Mouse (Mus musculus): Measurements from ENCODE around the gene Apoc3. TPM values are rescaled to one million over a fixed set of nuclear protein-coding genes. Genes with fewer than 3 reads are reported as not detected.

Gene Apoc3
- total and polyA plus RNA-seq, 3 experiments: not detected

GRCm38 (mm10) chr9:46215338-46216322 lies 19.8 kb downstream of the Apoc3 start:
- Histone ChIP-seq H3K27me3 (replicated peaks) (no peaks in the 10 kb centered on the region), H3K79me2 (replicated peaks; ENCODE audit: control insufficient read depth, extremely low read depth, insufficient read depth, poor library complexity, severe bottlenecking) (no peaks in the 10 kb centered on the region), H3K4me1 (ENCODE audit: control insufficient read depth in 1 of 2, insufficient read depth in 2 of 2) (no peaks in the 10 kb centered on the region), H3K27ac (ENCODE audit: insufficient read depth, low read depth) (no peak overlapping the region), H3K4me2 (ENCODE audit: insufficient read depth, low read depth, poor library complexity, severe bottlenecking) (no peak overlapping the region), H3K4me3 (replicated peaks in 1 of 3; ENCODE audit: low read depth in 2 of 3, low read length in 2 of 3, poor library complexity in 1 of 3) (no peak overlapping the region), H3K9me3 (replicated peaks; ENCODE audit: low read length) (no peaks in the 10 kb centered on the region), H3K9ac (ENCODE audit: insufficient read depth, low read depth) (no peak overlapping the region), H3K36me3 (replicated peaks in 1 of 2; ENCODE audit: control insufficient read depth in 1 of 2, insufficient read depth in 1 of 2, low read length in 1 of 2) (peaks cover 69 to 95% of the 10 kb centered on the region in 2 experiments)
- dilution Hi-C loops (cut with MboI; ENCODE audit: extremely low pct_ligation_motif_present, extremely low pct_unique_long_range_greater_than_20kb, low sequenced_read_pairs): no loop called here
- in situ Hi-C loops (cut with MboI; ENCODE audit: low pct_ligation_motif_present, low pct_unique_long_range_greater_than_20kb, low sequenced_read_pairs): no loop called here
- no peak for TF ChIP-seq IRF4 (IDR thresholded peaks at IDR 0.05; ENCODE audit: low read depth, low read length)
- no peak for TF ChIP-seq TBP (conservative IDR thresholded peaks at IDR 0.05; ENCODE audit: low read depth, low read length)
- no peak for TF ChIP-seq NELFE (IDR thresholded peaks at IDR 0.05; ENCODE audit: low read depth, low read length)
- TF ChIP-seq ZKSCAN1 (IDR thresholded peaks at IDR 0.05; ENCODE audit: borderline replicate concordance, low read depth, low read length): no peak
- TF ChIP-seq GABPA (IDR thresholded peaks at IDR 0.05; ENCODE audit: insufficient replicate concordance, low read depth, low read length): no peak
- TF ChIP-seq ZC3H11A (IDR thresholded peaks at IDR 0.05; ENCODE audit: low read depth, low read length): no peak
- TF ChIP-seq MEF2A (IDR thresholded peaks at IDR 0.05; ENCODE audit: borderline replicate concordance, low read depth, low read length): no peak
- no peak for TF ChIP-seq SMC3 (IDR thresholded peaks at IDR 0.05; ENCODE audit: low read depth, low read length)
- no peak for TF ChIP-seq ELF1 (IDR thresholded peaks at IDR 0.05; ENCODE audit: low read depth, low read length)
- no peak for TF ChIP-seq MAFK (IDR thresholded peaks at IDR 0.05; ENCODE audit: insufficient replicate concordance, low read length)
- no peak for TF ChIP-seq ETS1 (conservative IDR thresholded peaks at IDR 0.05; ENCODE audit: low read depth, low read length)
- TF ChIP-seq NRF1 (IDR thresholded peaks at IDR 0.05; ENCODE audit: low read depth, low read length): no peak
- no peak for TF ChIP-seq PAX5 (IDR thresholded peaks at IDR 0.05; ENCODE audit: low read length)
- no peak for TF ChIP-seq MAZ (IDR thresholded peaks at IDR 0.05; ENCODE audit: low read depth, low read length)
- DNase-seq (ENCODE audit: extremely low read depth): no peak

GRCm38 (mm10) chr9:46214946-46215337 lies 20.5 kb downstream of the Apoc3 start:
- TF ChIP-seq RAD21 (IDR thresholded peaks at IDR 0.05; ENCODE audit: low read depth, low read length) (no peak), HCFC1 (IDR thresholded peaks at IDR 0.05; ENCODE audit: low read depth, low read length) (no peak), TBP (conservative IDR thresholded peaks at IDR 0.05; ENCODE audit: low read depth, low read length) (no peak), ELF1 (IDR thresholded peaks at IDR 0.05; ENCODE audit: low read depth, low read length) (no peak), CHD1 (IDR thresholded peaks at IDR 0.05; ENCODE audit: low read depth, low read length) (no peak), E2F4 (IDR thresholded peaks at IDR 0.05; ENCODE audit: insufficient replicate concordance, low read depth, low read length) (no peak), MXI1 (IDR thresholded peaks at IDR 0.05; ENCODE audit: low read depth, low read length) (no peak), EP300 (IDR thresholded peaks at IDR 0.05; ENCODE audit: low read length) (no peak), ZNF384 (IDR thresholded peaks at IDR 0.05; ENCODE audit: low read depth, low read length) (no peak), KAT2A (IDR thresholded peaks at IDR 0.05; ENCODE audit: insufficient replicate concordance, low read length) (no peak), BHLHE40 (IDR thresholded peaks at IDR 0.05; ENCODE audit: low read depth, low read length) (no peak), ZMIZ1 (IDR thresholded peaks at IDR 0.05; ENCODE audit: low read depth, low read length) (no peak), JUND (conservative IDR thresholded peaks at IDR 0.05; ENCODE audit: low read depth, low read length) (no peak), MAX (IDR thresholded peaks at IDR 0.05; ENCODE audit: low read length) (no peak), CTCF (conservative IDR thresholded peaks at IDR 0.05 in 1 of 2, IDR thresholded peaks at IDR 0.05 in 1 of 2; ENCODE audit: low read depth in 2 of 2, low read length in 2 of 2) (no peak), MYC (IDR thresholded peaks at IDR 0.05; ENCODE audit: low read depth, low read length) (no peak), USF1 (IDR thresholded peaks at IDR 0.05; ENCODE audit: low read depth, low read length) (no peak), MEF2A (IDR thresholded peaks at IDR 0.05; ENCODE audit: borderline replicate concordance, low read depth, low read length) (no peak), TCF12 (IDR thresholded peaks at IDR 0.05; ENCODE audit: low read depth, low read length) (no peak), MAZ (IDR thresholded peaks at IDR 0.05; ENCODE audit: low read depth, low read length) (no peak)
- Histone ChIP-seq H3K27ac (ENCODE audit: insufficient read depth, low read depth) (no peak overlapping the region), H3K9me3 (replicated peaks; ENCODE audit: low read length) (no peaks in the 10 kb centered on the region), H3K4me2 (ENCODE audit: insufficient read depth, low read depth, poor library complexity, severe bottlenecking) (no peak overlapping the region), H3K27me3 (replicated peaks) (no peaks in the 10 kb centered on the region), H3K79me2 (replicated peaks; ENCODE audit: control insufficient read depth, extremely low read depth, insufficient read depth, poor library complexity, severe bottlenecking) (no peaks in the 10 kb centered on the region), H3K4me1 (ENCODE audit: control insufficient read depth in 1 of 2, insufficient read depth in 2 of 2) (no peaks in the 10 kb centered on the region), H3K9ac (ENCODE audit: insufficient read depth, low read depth) (no peak overlapping the region), H3K36me3 (replicated peaks in 1 of 2; ENCODE audit: control insufficient read depth in 1 of 2, insufficient read depth in 1 of 2, low read length in 1 of 2) (peaks cover 68 to 95% of the 10 kb centered on the region in 2 experiments), H3K4me3 (replicated peaks in 1 of 3; ENCODE audit: low read depth in 2 of 3, low read length in 2 of 3, poor library complexity in 1 of 3) (no peak overlapping the region)
- dilution Hi-C loops (cut with MboI; ENCODE audit: extremely low pct_ligation_motif_present, extremely low pct_unique_long_range_greater_than_20kb, low sequenced_read_pairs) (no loop called here), in situ Hi-C loops (cut with MboI; ENCODE audit: low pct_ligation_motif_present, low pct_unique_long_range_greater_than_20kb, low sequenced_read_pairs) (no loop called here)
- DNase-seq (ENCODE audit: extremely low read depth): no peak

Measured in CH12.LX (cell line).